Mouse (Mus musculus) embryonic facial prominence, embryonic 15.5 days (tissue): ENCODE measurements at regions not wholly inside any gene's neighbourhood (a gene's known extent, or its start where the extent isn't known, plus 50 kb on each side); places are given as distances from the start of the nearest gene placed in this dataset.

Experiments used
- ATAC-seq: fragments of 200-750 bp; cut with Nextera tagmentation; 2 replicates; pipeline ENCODE4 v1.8.0; 2017; ENCODE audit warnings: low read depth, moderate TSS enrichment; ENCODE audit not compliant: insufficient number of reproducible peaks, low FRiP score, low TSS enrichment
- H3K27ac ChIP-seq: fragments of 300-500 bp; sonication (generic); replicated peaks from 2 replicates; pipeline ENCODE4 v1.5.1; 2015; ENCODE audit warnings: mild to moderate bottlenecking, inconsistent platforms
- H3K27me3 ChIP-seq: fragments of 300-500 bp; sonication (generic); 2 replicates; pipeline ENCODE4 v1.6.1; 2015; ENCODE audit warnings: inconsistent platforms
- H3K36me3 ChIP-seq: fragments of 300-500 bp; sonication (generic); 2 replicates; pipeline ENCODE4 v1.6.1; 2015; ENCODE audit warnings: mild to moderate bottlenecking, inconsistent platforms
- H3K4me1 ChIP-seq: fragments of 300-500 bp; sonication (generic); 2 replicates; pipeline ENCODE4 v1.6.1; 2015; ENCODE audit warnings: inconsistent platforms
- H3K4me2 ChIP-seq: fragments of 300-500 bp; sonication (generic); replicated peaks from 2 replicates; pipeline ENCODE4 v1.6.1; 2015; ENCODE audit warnings: mild to moderate bottlenecking, inconsistent platforms
- H3K4me3 ChIP-seq: fragments of 300-500 bp; sonication (generic); replicated peaks from 2 replicates; pipeline ENCODE4 v1.5.1; 2015; ENCODE audit warnings: mild to moderate bottlenecking, inconsistent platforms
- H3K9ac ChIP-seq: fragments of 300-500 bp; sonication (generic); 2 replicates; pipeline ENCODE4 v1.6.1; 2015; ENCODE audit warnings: inconsistent platforms
- H3K9me3 ChIP-seq: fragments of 300-500 bp; sonication (generic); replicated peaks from 2 replicates; pipeline ENCODE4 v1.6.1; 2016; ENCODE audit warnings: inconsistent platforms
- WGBS: fragments of 180-500 bp; shearing (Covaris S2); methylation state at CpG from one replicate; pipeline ENCODE4 v1.1.7; 2015; 5-methylcytosine and 5-hydroxymethylcytosine counted together

DNA sequence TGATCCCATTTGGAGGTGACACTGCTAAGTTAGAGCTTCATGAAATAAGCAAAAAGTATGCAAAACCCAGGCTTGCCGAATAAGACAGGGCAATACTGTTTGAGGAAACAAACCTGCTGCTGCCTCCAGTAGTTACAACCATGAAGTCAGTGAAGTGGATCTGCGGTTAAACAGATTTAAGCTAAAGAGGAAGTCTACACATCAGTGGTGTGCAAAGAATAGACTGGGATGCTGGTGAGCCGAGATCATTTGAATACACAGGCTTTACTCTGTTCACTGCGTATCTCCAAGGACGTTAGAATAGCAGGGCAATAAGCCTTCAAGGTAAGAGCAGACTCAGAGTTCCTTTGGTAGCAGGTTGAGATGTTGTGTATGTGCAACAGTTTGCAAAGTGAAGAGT lies 362.6 kb downstream of the Gpat3 start:
- Histone ChIP-seq H3K9me3 (no peaks in the 10 kb centered on the region), H3K27ac (no peak overlapping the region), H3K4me2 (no peak overlapping the region), H3K4me1 (no peaks in the 10 kb centered on the region), H3K9ac (no peak overlapping the region), H3K27me3 (no peaks in the 10 kb centered on the region), H3K4me3 (no peak overlapping the region), H3K36me3 (no peaks in the 10 kb centered on the region)
- WGBS, result 84% methylated on average over 5 of the region's 5 CpGs
- ATAC-seq, result no peak

DNA sequence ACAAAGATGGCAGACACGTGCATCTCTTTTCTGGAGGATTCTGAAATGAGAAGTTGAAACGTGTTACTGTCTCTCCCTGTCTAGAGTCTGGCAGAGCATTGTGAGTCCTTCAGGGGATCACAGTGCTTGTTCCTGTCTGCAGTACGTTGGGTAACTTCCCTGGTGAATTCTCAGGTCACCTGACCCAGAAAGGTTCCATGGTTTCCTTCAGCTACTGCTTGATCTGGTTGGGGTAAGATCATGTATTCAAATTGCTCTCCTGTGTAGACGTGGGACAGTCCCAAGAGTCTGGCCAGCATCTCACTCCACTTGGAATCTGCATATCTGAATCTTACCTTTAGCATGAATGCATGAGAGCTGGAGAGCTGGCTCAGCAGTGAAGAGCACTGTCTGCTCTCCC lies 350.0 kb downstream of the Gpat3 start:
- Histone ChIP-seq H3K4me3 (no peak overlapping the region), H3K4me2 (no peak overlapping the region), H3K9me3 (no peaks in the 10 kb centered on the region), H3K9ac (no peak overlapping the region), H3K36me3 (no peaks in the 10 kb centered on the region), H3K27me3 (no peaks in the 10 kb centered on the region), H3K4me1 (0 out of 2 replicates have a peak, but pooled peaks cover 2% of the 10 kb centered on the region), H3K27ac (no peak overlapping the region)
- ATAC-seq, result no peak
- 74% methylated on average over 4 of the region's 4 CpGs for WGBS

DNA sequence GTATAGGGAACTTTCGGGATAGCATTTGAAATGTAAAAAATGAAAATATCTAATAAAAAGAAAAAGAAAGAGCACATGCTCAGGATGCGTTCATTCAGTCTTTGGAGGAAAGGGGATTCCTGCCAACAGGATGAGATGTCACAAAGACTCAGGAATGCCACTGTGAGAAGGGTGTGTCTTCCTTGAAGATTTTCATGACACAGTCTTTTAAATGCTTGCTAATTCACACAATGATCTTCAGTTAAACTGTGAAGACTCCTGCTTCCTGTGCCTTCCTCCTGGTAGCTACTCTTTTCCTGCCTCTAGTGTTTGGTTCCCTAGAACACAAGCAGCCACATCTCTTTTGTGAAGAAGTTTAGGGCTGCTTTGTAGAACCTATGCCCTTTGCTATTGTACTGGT lies 345.5 kb downstream of the Gpat3 start:
- no peak for ATAC-seq
- H3K27me3 ChIP-seq, result no peaks in the 10 kb centered on the region
- H3K4me2 ChIP-seq, result no peak overlapping the region
- H3K36me3 ChIP-seq, result no peaks in the 10 kb centered on the region
- no peaks in the 10 kb centered on the region for H3K9me3 ChIP-seq
- H3K4me3 ChIP-seq, result no peak overlapping the region
- 90% methylated on average over 2 of the region's 2 CpGs for WGBS
- no peaks in the 10 kb centered on the region for H3K4me1 ChIP-seq
- H3K27ac ChIP-seq, result no peak overlapping the region
- H3K9ac ChIP-seq, result no peak overlapping the region

DNA sequence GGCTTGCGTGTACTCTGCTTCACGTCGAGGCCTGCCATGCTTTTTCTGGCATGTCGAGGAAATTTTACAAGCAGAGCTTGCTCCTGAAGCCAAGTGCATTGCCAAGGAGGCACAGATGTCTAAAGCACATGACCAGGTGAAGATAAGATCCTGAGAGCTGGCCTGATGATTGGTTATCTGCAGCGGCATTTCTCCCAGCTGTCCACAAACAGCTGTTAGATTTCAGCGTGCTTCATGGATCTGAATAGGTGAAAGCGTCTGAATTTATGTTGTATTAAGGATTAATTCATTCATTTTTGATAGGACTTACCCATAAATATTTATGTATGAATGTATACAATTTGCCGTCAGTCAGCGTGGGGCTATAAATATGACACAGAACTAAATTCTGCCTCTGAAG lies 327.7 kb downstream of the Gpat3 start:
- Histone ChIP-seq H3K36me3 (no peaks in the 10 kb centered on the region), H3K4me3 (no peak overlapping the region), H3K4me2 (no peak overlapping the region), H3K9me3 (no peaks in the 10 kb centered on the region), H3K27ac (no peak overlapping the region), H3K9ac (no peak overlapping the region), H3K27me3 (no peaks in the 10 kb centered on the region), H3K4me1 (no peaks in the 10 kb centered on the region)
- no peak for ATAC-seq
- WGBS, result 71% methylated on average over 9 of the region's 9 CpGs

DNA sequence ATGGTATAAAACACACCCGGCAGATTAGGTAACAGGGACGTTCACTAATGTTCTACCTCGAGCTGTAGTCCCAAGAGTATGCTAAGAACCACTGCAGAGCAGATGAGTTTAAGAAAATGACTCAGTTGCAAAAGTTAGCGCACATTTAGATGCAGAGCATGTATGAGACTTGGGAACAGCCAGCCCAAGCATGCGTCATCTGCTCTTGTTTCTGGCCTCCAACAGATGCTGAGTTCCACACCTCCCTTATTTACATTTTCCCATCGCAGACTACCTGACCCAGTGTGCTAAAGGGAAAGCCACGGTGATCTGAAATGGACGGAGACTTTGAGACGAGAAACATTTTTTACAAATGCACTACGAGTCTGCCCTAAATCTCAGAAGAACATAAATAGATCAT lies 327.3 kb downstream of the Gpat3 start:
- Histone ChIP-seq H3K27me3 (no peaks in the 10 kb centered on the region), H3K4me3 (no peak overlapping the region), H3K27ac (no peak overlapping the region), H3K4me1 (no peaks in the 10 kb centered on the region), H3K9me3 (no peaks in the 10 kb centered on the region), H3K4me2 (no peak overlapping the region), H3K9ac (no peak overlapping the region), H3K36me3 (no peaks in the 10 kb centered on the region)
- no peak for ATAC-seq
- WGBS, result 74% methylated on average over 10 of the region's 10 CpGs

DNA sequence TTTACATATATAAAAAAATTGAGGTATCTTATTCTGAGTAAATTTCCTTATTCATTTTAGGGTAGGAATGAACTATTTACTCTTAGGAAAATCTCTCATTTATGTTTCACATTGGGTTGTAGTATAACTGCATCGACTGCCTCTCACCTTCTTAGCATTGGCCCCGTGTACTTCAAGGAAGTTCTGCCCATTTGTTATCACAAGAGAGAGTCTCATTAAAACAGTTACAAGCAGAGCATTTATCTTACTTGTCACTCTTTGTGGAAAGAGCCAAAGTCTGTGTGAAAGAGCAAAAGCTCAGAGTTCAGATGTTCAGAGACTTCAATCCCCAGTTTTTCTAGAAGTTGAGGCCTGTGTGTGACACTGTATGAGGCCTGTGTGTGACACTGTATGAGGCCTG lies 323.6 kb downstream of the Gpat3 start:
- Histone ChIP-seq H3K36me3 (no peaks in the 10 kb centered on the region), H3K4me3 (no peak overlapping the region), H3K4me2 (no peak overlapping the region), H3K27me3 (no peaks in the 10 kb centered on the region), H3K9me3 (no peaks in the 10 kb centered on the region), H3K4me1 (no peaks in the 10 kb centered on the region), H3K27ac (no peak overlapping the region), H3K9ac (no peak overlapping the region)
- WGBS, result 86% methylated on average over 2 of the region's 2 CpGs
- ATAC-seq, result no peak

DNA sequence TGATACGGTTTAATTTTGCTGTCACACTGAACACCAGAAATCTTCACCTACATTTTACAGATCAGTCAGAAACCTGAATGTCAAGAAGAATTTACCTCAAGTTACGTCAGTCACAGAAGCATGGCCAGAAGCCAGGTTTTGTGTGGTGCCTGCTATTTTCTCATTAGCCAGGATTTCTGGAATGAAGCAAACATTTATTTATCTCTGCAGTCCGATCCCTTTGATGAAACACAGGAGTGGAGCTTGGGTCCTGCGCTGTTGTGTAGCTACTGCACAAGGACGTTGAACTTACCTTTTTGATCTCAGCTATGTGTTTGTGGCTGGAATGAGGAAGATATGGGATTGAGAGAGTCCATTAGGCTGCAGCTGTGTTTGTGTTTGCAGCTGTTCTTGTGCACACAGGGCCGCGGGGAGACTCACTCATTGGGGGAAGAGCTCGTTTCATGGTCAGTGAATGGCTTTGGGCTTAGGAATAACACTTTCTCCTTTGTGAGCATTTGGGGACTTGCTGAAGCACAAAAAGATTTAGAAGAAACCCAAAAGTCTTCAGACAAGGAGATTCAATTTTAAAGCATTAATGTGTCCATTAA lies 318.2 kb downstream of the Gpat3 start:
- H3K27ac ChIP-seq, result no peak overlapping the region
- H3K4me2 ChIP-seq, result no peak overlapping the region
- H3K9me3 ChIP-seq, result no peaks in the 10 kb centered on the region
- H3K9ac ChIP-seq, result no peak overlapping the region
- H3K27me3 ChIP-seq, result no peaks in the 10 kb centered on the region
- 0 out of 2 replicates have a peak, but pooled peaks cover 2% of the 10 kb centered on the region for H3K4me1 ChIP-seq
- ATAC-seq, result no peak
- WGBS, result 36% methylated on average over 8 of the region's 8 CpGs
- no peaks in the 10 kb centered on the region for H3K36me3 ChIP-seq
- no peak overlapping the region for H3K4me3 ChIP-seq

DNA sequence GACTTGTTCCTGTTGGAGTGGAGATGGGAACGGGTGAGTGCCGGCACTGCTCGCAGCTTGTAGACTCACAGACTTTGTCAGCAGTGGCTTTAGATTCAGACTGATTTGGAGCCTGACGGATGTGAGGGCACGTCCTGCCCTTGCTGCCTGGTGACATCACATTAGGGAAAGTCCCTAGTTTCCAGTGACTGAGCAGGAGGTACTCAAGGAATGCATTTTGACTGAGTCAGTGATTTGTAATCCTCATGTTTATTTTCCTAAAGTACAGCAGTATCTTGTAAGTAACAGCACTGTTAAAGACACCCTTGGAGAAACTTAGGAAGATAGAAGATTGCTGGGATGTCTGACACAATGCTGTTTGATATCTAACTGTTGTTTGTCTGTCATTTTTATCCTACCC lies 317.6 kb downstream of the Gpat3 start:
- H3K4me2 ChIP-seq, result no peak overlapping the region
- H3K9me3 ChIP-seq, result no peaks in the 10 kb centered on the region
- H3K9ac ChIP-seq, result no peak overlapping the region
- no peak overlapping the region for H3K4me3 ChIP-seq
- WGBS, result 39% methylated on average over 5 of the region's 5 CpGs
- no peak for ATAC-seq
- H3K4me1 ChIP-seq, result 0 out of 2 replicates have a peak, but pooled peaks cover 2% of the 10 kb centered on the region
- H3K36me3 ChIP-seq, result no peaks in the 10 kb centered on the region
- H3K27me3 ChIP-seq, result no peaks in the 10 kb centered on the region
- H3K27ac ChIP-seq, result no peak overlapping the region

DNA sequence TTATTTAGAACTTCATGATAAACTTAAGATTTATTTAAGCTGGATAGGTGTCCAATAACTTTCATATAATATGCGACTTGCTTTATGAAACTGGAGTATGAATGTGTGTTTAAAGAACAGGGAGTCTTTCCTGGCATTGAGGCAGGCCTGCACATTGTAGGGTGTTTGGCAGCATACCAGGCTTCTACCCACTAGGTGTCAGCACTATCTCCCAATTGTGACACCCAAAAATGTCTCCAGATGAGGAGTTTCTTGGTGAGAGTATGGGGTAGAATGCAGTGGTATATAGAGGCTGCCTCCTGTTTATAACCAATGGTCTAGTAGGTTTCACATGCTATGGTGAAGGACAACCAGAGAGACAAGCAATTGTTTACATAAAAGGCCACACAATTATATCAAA lies 311.9 kb downstream of the Gpat3 start:
- H3K27ac ChIP-seq, result no peak overlapping the region
- no peak overlapping the region for H3K9ac ChIP-seq
- H3K9me3 ChIP-seq, result no peaks in the 10 kb centered on the region
- H3K36me3 ChIP-seq, result no peaks in the 10 kb centered on the region
- H3K4me3 ChIP-seq, result no peak overlapping the region
- no peaks in the 10 kb centered on the region for H3K4me1 ChIP-seq
- ATAC-seq, result no peak
- 38% methylated on average over 1 of the region's 1 CpGs for WGBS
- H3K4me2 ChIP-seq, result no peak overlapping the region
- no peaks in the 10 kb centered on the region for H3K27me3 ChIP-seq

DNA sequence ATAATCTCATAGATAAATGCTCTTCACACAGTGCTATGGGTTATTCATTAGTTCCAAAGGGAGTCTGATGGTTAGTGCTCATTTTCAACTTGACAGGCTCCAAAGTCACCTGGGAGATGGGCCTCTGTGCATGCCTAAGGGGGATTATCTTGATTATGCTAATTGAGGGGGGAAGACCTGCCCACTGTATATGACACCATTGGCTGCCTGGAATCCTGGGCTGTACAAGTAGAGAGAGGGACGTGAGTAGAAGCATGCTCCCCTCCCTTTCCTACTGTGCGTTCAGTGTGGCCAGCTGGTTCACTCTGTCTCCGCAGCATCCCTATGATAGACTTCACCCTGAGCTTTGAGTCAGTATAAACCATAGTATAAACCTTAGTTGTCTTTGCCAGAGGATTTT lies 300.8 kb downstream of the Gpat3 start:
- H3K27ac ChIP-seq, result no peak overlapping the region
- no peak for ATAC-seq
- no peak overlapping the region for H3K4me2 ChIP-seq
- H3K27me3 ChIP-seq, result no peaks in the 10 kb centered on the region
- H3K36me3 ChIP-seq, result no peaks in the 10 kb centered on the region
- no peaks in the 10 kb centered on the region for H3K4me1 ChIP-seq
- WGBS, result 73% methylated on average over 3 of the region's 3 CpGs
- H3K9ac ChIP-seq, result no peak overlapping the region
- H3K9me3 ChIP-seq, result no peaks in the 10 kb centered on the region
- H3K4me3 ChIP-seq, result no peak overlapping the region

DNA sequence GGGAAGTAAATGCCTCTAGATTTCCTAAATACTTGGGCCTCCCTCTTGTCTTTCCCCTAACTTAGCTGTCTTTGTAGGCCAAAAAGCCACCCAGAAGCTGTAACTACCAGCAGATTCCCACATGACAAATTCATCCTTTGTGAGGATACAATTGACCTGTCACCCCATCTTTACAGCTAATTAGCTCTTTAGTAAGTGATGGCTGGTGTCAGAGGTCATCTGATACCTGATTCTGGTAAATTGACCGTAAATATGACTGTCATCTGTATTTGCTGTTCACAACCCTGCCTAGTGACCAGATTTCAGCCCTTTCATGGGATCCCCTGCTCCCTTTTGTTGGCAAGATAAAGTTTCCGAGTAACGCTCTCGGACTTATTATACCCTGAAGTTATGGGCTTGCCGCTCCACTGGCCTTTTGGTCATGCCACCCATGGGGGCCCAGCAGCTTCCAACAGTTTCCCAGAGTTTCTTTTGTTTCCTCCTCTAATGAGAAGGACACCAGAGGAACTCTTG lies 279.5 kb downstream of the Gpat3 start:
- no peaks in the 10 kb centered on the region for H3K27me3 ChIP-seq
- no peak overlapping the region for H3K4me2 ChIP-seq
- no peak overlapping the region for H3K27ac ChIP-seq
- 0 out of 2 replicates have a peak, but pooled peaks cover 4% of the 10 kb centered on the region for H3K4me1 ChIP-seq
- WGBS, result 39% methylated on average over 5 of the region's 5 CpGs
- no peak overlapping the region for H3K9ac ChIP-seq
- no peaks in the 10 kb centered on the region for H3K36me3 ChIP-seq
- H3K4me3 ChIP-seq, result no peak overlapping the region
- H3K9me3 ChIP-seq, result no peaks in the 10 kb centered on the region
- no peak for ATAC-seq

DNA sequence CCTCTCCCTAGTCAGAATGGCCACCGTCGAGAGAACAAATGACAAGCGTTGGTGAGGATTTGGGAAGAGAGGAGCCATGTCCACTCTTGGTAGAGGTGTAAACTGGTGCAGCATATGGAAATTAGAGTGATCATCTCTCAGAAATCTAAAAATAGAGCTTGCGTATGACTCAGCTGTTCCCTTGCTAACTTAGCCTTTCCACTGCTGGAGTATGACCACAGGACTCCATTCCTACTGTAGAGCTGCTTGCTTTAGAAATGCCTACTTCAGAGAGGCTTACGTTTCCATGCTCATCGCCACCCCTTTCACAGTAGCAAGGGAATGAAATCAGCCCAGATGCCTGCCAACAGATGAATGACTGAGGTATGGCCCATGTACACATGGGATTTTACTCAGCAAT lies 277.4 kb downstream of the Gpat3 start:
- no peak overlapping the region for H3K4me3 ChIP-seq
- no peak overlapping the region for H3K27ac ChIP-seq

More for the DNA sequence above, 277.4 kb downstream of the Gpat3 start:
- Histone ChIP-seq H3K36me3 (no peaks in the 10 kb centered on the region), H3K9ac (no peak overlapping the region), H3K27me3 (no peaks in the 10 kb centered on the region), H3K9me3 (no peaks in the 10 kb centered on the region), H3K4me1 (0 out of 2 replicates have a peak, but pooled peaks cover 4% of the 10 kb centered on the region), H3K4me2 (no peak overlapping the region)
- 87% methylated on average over 6 of the region's 6 CpGs for WGBS
- ATAC-seq, result no peak
